Mouse (Mus musculus) bone marrow macrophage, adult 2 months (primary cell): ENCODE results near the gene Apol10b. TPM values are rescaled to one million over a fixed set of nuclear protein-coding genes. Genes with fewer than 3 reads are reported as not detected.
"Not testable (repeated sequence)": the region's sequence is repeated elsewhere in the genome, so short reads cannot be mapped to it uniquely, and the experiment has no call there.

Experiments
- H3K27ac ChIP-seq: 2 replicates; pipeline ENCODE4 v1.5.1; 2012; ENCODE audit warnings: low read depth, low read length; ENCODE audit not compliant: insufficient read depth
- H3K4me1 ChIP-seq: 2 replicates; pipeline ENCODE4 v1.6.1; 2012; ENCODE audit warnings: low read length; ENCODE audit not compliant: control insufficient read depth, insufficient read depth
- H3K4me3 ChIP-seq: 2 replicates; pipeline ENCODE4 v1.5.1; 2012; ENCODE audit warnings: mild to moderate bottlenecking, low read length, moderate library complexity; ENCODE audit not compliant: insufficient read depth
- CTCF ChIP-seq: IDR thresholded peaks from 2 replicates; pipeline ENCODE4 v1.5.1; 2012; ENCODE audit warnings: low read depth, mild to moderate bottlenecking, low read length, moderate library complexity
- POLR2A ChIP-seq: IDR thresholded peaks from 2 replicates; pipeline ENCODE4 v1.6.1; 2012; ENCODE audit warnings: mild to moderate bottlenecking, low read depth, low read length, borderline replicate concordance
- polyA plus RNA-seq: library from polyadenylated mRNA; stranded (reverse); fragments of >200 nt; gene quantifications from 2 replicates; pipeline ENCODE4 v1.2.4, GENCODE M21; 2012; ENCODE audit not compliant: missing spikeins, insufficient read depth, insufficient read length

The Apol10b gene
- polyA plus RNA-seq, 1 experiment: not detected

GRCm38 (mm10) chr15:77588981-77589380 is 6.9 kb downstream of the Apol10b start:
- no peak for TF ChIP-seq CTCF
- TF ChIP-seq POLR2A: no peak
- Histone ChIP-seq H3K27ac (no peak overlapping the region), H3K4me1 (no peaks in the 10 kb centered on the region), H3K4me3 (no peak overlapping the region)

DNA sequence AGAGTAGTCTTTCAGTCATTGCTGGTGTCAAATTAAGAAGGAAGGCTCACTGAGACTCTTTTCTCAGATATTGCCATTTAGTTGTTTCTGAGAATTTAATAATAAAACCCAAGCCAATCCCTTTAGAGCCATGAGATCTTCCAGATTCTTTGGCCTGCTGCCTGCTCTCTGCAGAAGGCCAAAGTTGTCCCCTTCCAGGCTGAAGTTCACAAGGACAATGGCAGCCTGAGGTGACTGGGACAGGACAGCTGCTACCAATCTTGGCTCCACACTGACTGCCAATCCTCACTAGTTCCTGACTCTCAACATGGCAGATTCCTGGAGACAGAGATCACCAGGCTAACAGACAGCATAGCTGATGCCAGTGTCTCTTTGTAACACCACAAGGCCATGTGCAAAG is 8.9 kb downstream of the Apol10b start:
- H3K27ac ChIP-seq: no peak overlapping the region
- no peaks in the 10 kb centered on the region for H3K4me1 ChIP-seq
- TF ChIP-seq POLR2A: no peak
- TF ChIP-seq CTCF: no peak
- H3K4me3 ChIP-seq: no peak overlapping the region

- TF ChIP-seq CTCF (no peak), POLR2A (no peak)
- H3K4me1 ChIP-seq: no peaks in the 10 kb centered on the region
- no peak overlapping the region for H3K4me3 ChIP-seq
- H3K27ac ChIP-seq: no peak overlapping the region
Observed at GRCm38 (mm10) chr15:77581681-77582080, 14.2 kb downstream of the Apol10b start.

DNA sequence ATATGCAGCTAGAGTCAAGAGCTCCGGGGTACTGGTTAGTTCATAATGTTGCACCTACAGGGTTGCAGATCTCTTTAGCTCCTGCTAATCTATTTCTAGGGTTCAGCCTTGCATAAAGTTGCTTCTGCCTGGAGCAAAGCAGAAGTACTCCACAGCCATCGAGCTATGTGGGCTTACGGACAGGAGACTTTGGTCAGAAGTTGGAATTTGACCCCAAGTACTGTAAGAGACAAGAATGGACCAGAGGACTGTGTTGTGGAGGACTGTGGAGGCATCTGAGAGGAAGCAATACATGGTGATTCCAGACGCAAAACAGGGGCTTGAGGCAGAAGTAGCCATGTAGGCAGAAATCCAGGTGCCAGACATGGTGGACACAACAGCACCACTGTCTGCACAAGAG is 16.6 kb downstream of the Apol10b start:
- H3K27ac ChIP-seq: no peak overlapping the region
- no peak overlapping the region for H3K4me3 ChIP-seq
- TF ChIP-seq CTCF (no peak), POLR2A (no peak)
- no peaks in the 10 kb centered on the region for H3K4me1 ChIP-seq

DNA sequence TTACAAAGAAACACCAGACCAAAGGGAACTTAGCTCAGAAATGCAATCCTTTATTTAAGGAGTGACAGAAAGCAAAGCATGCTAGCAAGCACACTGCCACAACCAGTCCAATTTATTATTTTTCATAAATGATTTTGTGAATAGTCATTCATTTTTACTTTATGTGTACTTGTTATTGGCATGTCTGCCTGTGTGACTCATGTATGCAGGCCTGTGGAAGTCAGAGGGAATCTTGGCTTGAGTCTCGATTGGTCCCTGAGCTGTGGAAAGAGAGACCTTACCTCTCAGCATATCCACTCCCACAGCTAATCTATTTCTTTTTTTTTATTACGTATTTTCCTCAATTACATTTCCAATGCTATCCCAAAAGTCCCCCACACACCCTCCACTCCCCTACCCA is 17.1 kb downstream of the Apol10b start:
- Histone ChIP-seq H3K4me3 (no peak overlapping the region), H3K4me1 (no peaks in the 10 kb centered on the region), H3K27ac (no peak overlapping the region)
- TF ChIP-seq CTCF (no peak), POLR2A (no peak)

GRCm38 (mm10) chr15:77563219-77563618 is 32.7 kb downstream of the Apol10b start:
- no peak overlapping the region for H3K4me3 ChIP-seq
- no peak for TF ChIP-seq CTCF
- TF ChIP-seq POLR2A: no peak
- no peaks in the 10 kb centered on the region for H3K4me1 ChIP-seq
- H3K27ac ChIP-seq: no peak overlapping the region

GRCm38 (mm10) chr15:77561792-77562191 is 34.1 kb downstream of the Apol10b start, which contains the start of gene 1700025B11Rik:
Gene 1700025B11Rik, minus strand, starts transcription at chr15:77561892.
- Histone ChIP-seq H3K4me1 (no peaks in the 10 kb centered on the region), H3K27ac (no peak within 1 kb of the TSS), H3K4me3 (no peak within 1 kb of the TSS)
- TF ChIP-seq POLR2A (no peak), CTCF (no peak)

- H3K27ac ChIP-seq, H3K4me1 ChIP-seq, H3K4me3 ChIP-seq: not testable (repeated sequence)
Observed at GRCm38 (mm10) chr15:77539221-77539620, 56.7 kb downstream of the Apol10b start.

Other genes starting within 250 kb of the Apol10b start
- gene Apol7a, start 197.0 kb downstream of the Apol10b start, polyA plus RNA-seq: not detected in 2 replicates
- not detected in 2 replicates for gene Apol9a, start 185.0 kb downstream of the Apol10b start, polyA plus RNA-seq
- not detected in 2 replicates for gene Apol7b, start 148.6 kb downstream of the Apol10b start, polyA plus RNA-seq
- gene Apol10a, start 119.1 kb downstream of the Apol10b start, polyA plus RNA-seq: not detected in 2 replicates
- not detected in 2 replicates for gene Apol11a, start 87.9 kb downstream of the Apol10b start, polyA plus RNA-seq
- 0.60 and 0.71 TPM in 2 replicates for gene Apol7c, start 62.8 kb downstream of the Apol10b start, polyA plus RNA-seq
- not detected in 2 replicates for gene 1700025B11Rik, start 34.2 kb downstream of the Apol10b start, polyA plus RNA-seq
- not detected in 2 replicates for gene Gm36245, start 3.1 kb upstream of the Apol10b start, polyA plus RNA-seq
- gene Apol11b, start 47.2 kb upstream of the Apol10b start, polyA plus RNA-seq: not detected in 2 replicates
- not detected in 2 replicates for gene Apol7e, start 102.7 kb upstream of the Apol10b start, polyA plus RNA-seq
- gene Apol9b, start 132.9 kb upstream of the Apol10b start, polyA plus RNA-seq: 0.72 and 1.0 TPM in 2 replicates
- gene Apol8, start 160.9 kb upstream of the Apol10b start, polyA plus RNA-seq: not detected in 2 replicates
- 170 and 194 TPM in 2 replicates for gene Myh9, start 246.1 kb upstream of the Apol10b start, polyA plus RNA-seq